21 mouse cellular contexts compared by ENCODE assay signal in genomic region chr1:84186756-84187437, GRCm38 (mm10).
DNase-seq lines count a peak whose midpoint lies in the region; TF ChIP-seq lines count a peak whose summit lies in the region.
"Had no signal": no experiment of that assay in that cellular context is flagged by ENCODE, and none has a peak within 500 bp of the region (broad histone marks: within the 10 kb centered on the region; RNA-seq: fewer than 3 reads in every experiment).

No protein-coding gene starts in this region.

- no peaks in the 10 kb centered on the region for H3K36me3 ChIP-seq in embryonic facial prominence, embryonic 10.5 days (replicated peaks)
- no peaks in the 10 kb centered on the region for H3K36me3 ChIP-seq in limb, embryonic 10.5 days
- H3K36me3 ChIP-seq: embryonic facial prominence, embryonic 15.5 days; heart, embryonic 12.5 days; liver, embryonic 12.5 days; midbrain, embryonic 12.5 days had no signal

- no peak for TF ChIP-seq CTCF in brain, embryonic 14.5 days (IDR thresholded peaks at IDR 0.05; ENCODE audit: borderline replicate concordance, extremely low read depth, insufficient read depth, insufficient read length)

- intact Hi-C loops in left cerebral cortex, postnatal 36 days (cut with DNase I): no loop called here

- 28% methylated on average over 4 of the region's 4 CpGs for WGBS in embryonic facial prominence, embryonic 10.5 days
- 25% methylated on average over 4 of the region's 4 CpGs for WGBS in limb, embryonic 10.5 days

- no peak overlapping the region for H3K27ac ChIP-seq in embryonic facial prominence, embryonic 10.5 days (replicated peaks)
- H3K27ac ChIP-seq in limb, embryonic 10.5 days: no peak overlapping the region
- H3K27ac ChIP-seq: embryonic facial prominence, embryonic 15.5 days; hindbrain, postnatal 0 days; liver, embryonic 12.5 days; midbrain, embryonic 12.5 days had no signal

- H3K27me3 ChIP-seq in embryonic facial prominence, embryonic 10.5 days (replicated peaks; ENCODE audit: low read depth, poor library complexity, severe bottlenecking): no peaks in the 10 kb centered on the region
- H3K27me3 ChIP-seq in limb, embryonic 10.5 days (ENCODE audit: low read depth, poor library complexity, severe bottlenecking): no peaks in the 10 kb centered on the region
- H3K27me3 ChIP-seq: embryonic facial prominence, embryonic 15.5 days; heart, embryonic 12.5 days; liver, embryonic 12.5 days; midbrain, embryonic 12.5 days had no signal

- no peak overlapping the region for H3K4me3 ChIP-seq in embryonic facial prominence, embryonic 10.5 days
- H3K4me3 ChIP-seq in limb, embryonic 10.5 days: no peak overlapping the region
- H3K4me3 ChIP-seq: embryonic facial prominence, embryonic 15.5 days; heart, embryonic 12.5 days; liver, embryonic 12.5 days; midbrain, embryonic 12.5 days had no signal

- no peaks in the 10 kb centered on the region for H3K9me3 ChIP-seq in embryonic facial prominence, embryonic 10.5 days
- no peaks in the 10 kb centered on the region for H3K9me3 ChIP-seq in limb, embryonic 10.5 days (replicated peaks)
- H3K9me3 ChIP-seq: embryonic facial prominence, embryonic 15.5 days; heart, embryonic 12.5 days; liver, embryonic 12.5 days; midbrain, embryonic 12.5 days had no signal

- peak; percentile 56 for DNase-seq in 3T3-L1 (ENCODE audit: low read depth, low spot score)
- DNase-seq in brain, embryonic 14.5 days (ENCODE audit: low read depth): peak; percentile 64
- peak; percentile 54 for DNase-seq in embryonic facial prominence, embryonic 10.5 days (ENCODE audit: low spot score)
- DNase-seq in limb, embryonic 10.5 days (ENCODE audit: low spot score): peak; percentile 44
- DNase-seq in layer of hippocampus, adult 11-12 months (ENCODE audit: low spot score): no peak
- DNase-seq in left cerebral cortex, adult 8-10 months (ENCODE audit: low spot score in 2 of 2): no peak
- DNase-seq in left cerebral cortex, postnatal 36 days (ENCODE audit: low spot score in 2 of 2): no peak
- DNase-seq: adrenal gland, postnatal 36 days; cerebellum, adult 11 months; cerebellum, postnatal 14 days; heart, postnatal 10 days; kidney, postnatal 36 days; lung, adult 18-20 months; lung, postnatal 14 days; thymus, adult 18-20 months; thymus, postnatal 36 days had no signal

- no peak for TF ChIP-seq POLR2A in brain, embryonic 14.5 days (IDR thresholded peaks at IDR 0.05; ENCODE audit: borderline replicate concordance, extremely low read depth, insufficient read depth, insufficient read length, poor library complexity, severe bottlenecking)

- peaks cover 18% of the 10 kb centered on the region; the same call in 1 of the 2 replicates for H3K4me1 ChIP-seq in embryonic facial prominence, embryonic 10.5 days
- peaks cover 29% of the 10 kb centered on the region for H3K4me1 ChIP-seq in limb, embryonic 10.5 days
- H3K4me1 ChIP-seq: heart, embryonic 12.5 days; liver, embryonic 12.5 days; midbrain, embryonic 12.5 days had no signal

Comparison
In these comparisons a context has a peak if more than half of its experiments do, and no peak if none do; other contexts are left out.
1. DNase-seq: peak in 3T3-L1 (single experiment), brain, embryonic 14.5 days (single experiment), embryonic facial prominence, embryonic 10.5 days (single experiment) and limb, embryonic 10.5 days (single experiment); none in layer of hippocampus, adult 11-12 months (single experiment), left cerebral cortex, adult 8-10 months (0 of 2) and left cerebral cortex, postnatal 36 days (0 of 2).